Mouse (Mus musculus) embryonic facial prominence, embryonic 15.5 days (tissue): ENCODE measurements at regions not wholly inside any gene's neighbourhood (a gene's known extent, or its start where the extent isn't known, plus 50 kb on each side); places are given as distances from the start of the nearest gene placed in this dataset.

Experiments used
- ATAC-seq: fragments of 200-750 bp; cut with Nextera tagmentation; 2 replicates; pipeline ENCODE4 v1.8.0; 2017; ENCODE audit warnings: low read depth, moderate TSS enrichment; ENCODE audit not compliant: insufficient number of reproducible peaks, low FRiP score, low TSS enrichment
- H3K27ac ChIP-seq: fragments of 300-500 bp; sonication (generic); replicated peaks from 2 replicates; pipeline ENCODE4 v1.5.1; 2015; ENCODE audit warnings: mild to moderate bottlenecking, inconsistent platforms
- H3K27me3 ChIP-seq: fragments of 300-500 bp; sonication (generic); 2 replicates; pipeline ENCODE4 v1.6.1; 2015; ENCODE audit warnings: inconsistent platforms
- H3K36me3 ChIP-seq: fragments of 300-500 bp; sonication (generic); 2 replicates; pipeline ENCODE4 v1.6.1; 2015; ENCODE audit warnings: mild to moderate bottlenecking, inconsistent platforms
- H3K4me1 ChIP-seq: fragments of 300-500 bp; sonication (generic); 2 replicates; pipeline ENCODE4 v1.6.1; 2015; ENCODE audit warnings: inconsistent platforms
- H3K4me2 ChIP-seq: fragments of 300-500 bp; sonication (generic); replicated peaks from 2 replicates; pipeline ENCODE4 v1.6.1; 2015; ENCODE audit warnings: mild to moderate bottlenecking, inconsistent platforms
- H3K4me3 ChIP-seq: fragments of 300-500 bp; sonication (generic); replicated peaks from 2 replicates; pipeline ENCODE4 v1.5.1; 2015; ENCODE audit warnings: mild to moderate bottlenecking, inconsistent platforms
- H3K9ac ChIP-seq: fragments of 300-500 bp; sonication (generic); 2 replicates; pipeline ENCODE4 v1.6.1; 2015; ENCODE audit warnings: inconsistent platforms
- H3K9me3 ChIP-seq: fragments of 300-500 bp; sonication (generic); replicated peaks from 2 replicates; pipeline ENCODE4 v1.6.1; 2016; ENCODE audit warnings: inconsistent platforms
- WGBS: fragments of 180-500 bp; shearing (Covaris S2); methylation state at CpG from one replicate; pipeline ENCODE4 v1.1.7; 2015; 5-methylcytosine and 5-hydroxymethylcytosine counted together

DNA sequence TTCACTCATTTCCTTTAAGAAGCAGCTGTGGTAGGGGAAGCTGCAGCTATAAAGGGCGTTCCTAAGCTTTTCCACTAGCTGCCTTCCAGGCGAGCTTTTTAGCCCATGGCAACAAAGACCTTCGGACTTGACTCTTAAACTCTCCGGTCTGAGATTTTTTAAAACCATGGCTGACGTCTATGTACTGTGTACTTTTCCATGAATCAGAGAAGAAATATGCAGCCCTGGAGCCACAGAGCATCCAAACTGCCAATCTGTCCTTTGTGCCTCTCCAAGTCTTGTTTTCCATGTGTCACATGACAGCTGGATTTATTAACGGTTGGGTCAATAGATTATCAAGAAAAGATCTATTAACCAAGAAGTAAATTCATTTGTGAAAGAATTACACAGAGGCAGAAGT is 78.9 kb upstream of the Gm9887 start:
- no peak overlapping the region for H3K4me3 ChIP-seq
- peaks cover 28% of the 10 kb centered on the region for H3K4me1 ChIP-seq
- 31% methylated on average over 6 of the region's 6 CpGs for WGBS
- no peak for ATAC-seq
- H3K27ac ChIP-seq = peak overlapping the region; percentile 1; the same call in 1 of the 2 replicates
- H3K4me2 ChIP-seq = no peak overlapping the region
- no peaks in the 10 kb centered on the region for H3K9me3 ChIP-seq
- no peaks in the 10 kb centered on the region for H3K27me3 ChIP-seq
- H3K9ac ChIP-seq = no peak overlapping the region
- H3K36me3 ChIP-seq = no peaks in the 10 kb centered on the region

DNA sequence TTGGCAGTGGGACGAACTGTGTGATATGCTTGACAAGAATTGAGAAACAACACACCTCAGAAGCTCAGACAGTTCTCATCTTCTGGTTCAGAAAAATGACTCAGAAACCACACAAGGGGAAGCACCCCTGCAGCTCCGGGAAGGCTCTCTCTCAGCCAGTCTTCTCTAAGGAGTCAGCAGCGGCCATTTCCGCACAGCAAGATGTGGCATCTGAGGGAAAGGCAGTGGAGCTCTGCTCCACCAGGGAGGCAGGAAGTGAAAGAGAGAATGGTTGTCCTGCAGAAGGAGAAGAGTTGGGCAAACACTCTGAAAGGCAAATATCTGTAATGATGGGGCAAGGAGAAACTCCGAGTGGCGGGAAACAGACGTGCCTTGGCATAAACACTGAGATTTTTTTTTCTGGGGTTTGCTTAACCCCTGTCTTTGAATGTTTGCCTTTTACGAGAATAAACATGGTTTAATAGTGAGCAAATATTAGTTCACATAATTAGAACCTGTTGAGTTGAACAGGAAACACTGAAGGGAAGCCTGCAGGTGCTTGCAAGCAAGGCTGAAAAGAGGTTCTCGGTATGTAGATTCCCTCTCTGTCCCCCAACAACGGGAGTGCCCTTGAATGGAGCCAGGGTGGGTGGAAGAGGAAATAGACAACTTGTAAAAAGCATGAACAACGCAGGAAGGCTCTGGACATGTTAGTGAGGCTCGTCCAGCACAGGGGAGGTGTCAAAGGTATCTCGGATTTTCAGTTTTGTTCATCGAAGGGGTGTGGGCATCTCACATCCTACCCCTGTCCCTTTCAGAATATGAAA is 75.9 kb upstream of the Gm9887 start:
- Histone ChIP-seq H3K4me2 (0 out of 2 replicates have a peak overlapping the region, but pooled peaks have one; percentile 47), H3K4me3 (peak overlapping the region; percentile 18), H3K27me3 (no peaks in the 10 kb centered on the region), H3K36me3 (no peaks in the 10 kb centered on the region), H3K9ac (no peak overlapping the region), H3K27ac (peak overlapping the region; percentile 95), H3K4me1 (peaks cover 31% of the 10 kb centered on the region), H3K9me3 (no peaks in the 10 kb centered on the region)
- 37% methylated on average over 14 of the region's 14 CpGs for WGBS
- no peak for ATAC-seq

DNA sequence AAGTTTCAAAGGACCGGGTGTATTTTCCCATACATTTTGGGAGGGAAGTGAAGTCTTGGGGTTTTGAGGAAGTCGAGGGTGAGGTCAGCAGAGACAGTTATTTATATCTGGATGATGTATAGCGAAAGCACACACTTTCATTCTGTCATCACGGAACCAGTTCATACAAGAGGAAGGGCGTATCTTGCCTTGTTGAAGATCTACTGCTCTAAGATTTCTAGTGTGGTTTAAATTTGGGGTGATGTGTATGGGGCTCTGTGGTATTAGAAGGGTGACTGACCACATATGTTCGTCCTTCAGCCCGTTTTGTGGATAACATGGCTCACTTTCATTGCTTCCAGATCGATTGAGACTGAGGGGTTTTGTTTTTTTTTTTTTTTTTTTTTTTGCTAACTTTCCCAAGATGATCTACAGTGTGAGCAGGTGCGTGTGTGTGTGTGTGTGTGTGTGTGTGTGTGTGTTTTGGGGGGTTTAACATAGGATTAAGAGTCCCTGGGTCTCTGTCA is 75.1 kb upstream of the Gm9887 start:
- Histone ChIP-seq H3K4me1 (peaks cover 33% of the 10 kb centered on the region), H3K27ac (peak overlapping the region; percentile 95), H3K27me3 (no peaks in the 10 kb centered on the region), H3K9ac (no peak overlapping the region), H3K36me3 (no peaks in the 10 kb centered on the region), H3K4me2 (peak overlapping the region; percentile 47), H3K9me3 (no peaks in the 10 kb centered on the region), H3K4me3 (peak overlapping the region; percentile 22)
- ATAC-seq = no peak
- 28% methylated on average over 9 of the region's 9 CpGs for WGBS

DNA sequence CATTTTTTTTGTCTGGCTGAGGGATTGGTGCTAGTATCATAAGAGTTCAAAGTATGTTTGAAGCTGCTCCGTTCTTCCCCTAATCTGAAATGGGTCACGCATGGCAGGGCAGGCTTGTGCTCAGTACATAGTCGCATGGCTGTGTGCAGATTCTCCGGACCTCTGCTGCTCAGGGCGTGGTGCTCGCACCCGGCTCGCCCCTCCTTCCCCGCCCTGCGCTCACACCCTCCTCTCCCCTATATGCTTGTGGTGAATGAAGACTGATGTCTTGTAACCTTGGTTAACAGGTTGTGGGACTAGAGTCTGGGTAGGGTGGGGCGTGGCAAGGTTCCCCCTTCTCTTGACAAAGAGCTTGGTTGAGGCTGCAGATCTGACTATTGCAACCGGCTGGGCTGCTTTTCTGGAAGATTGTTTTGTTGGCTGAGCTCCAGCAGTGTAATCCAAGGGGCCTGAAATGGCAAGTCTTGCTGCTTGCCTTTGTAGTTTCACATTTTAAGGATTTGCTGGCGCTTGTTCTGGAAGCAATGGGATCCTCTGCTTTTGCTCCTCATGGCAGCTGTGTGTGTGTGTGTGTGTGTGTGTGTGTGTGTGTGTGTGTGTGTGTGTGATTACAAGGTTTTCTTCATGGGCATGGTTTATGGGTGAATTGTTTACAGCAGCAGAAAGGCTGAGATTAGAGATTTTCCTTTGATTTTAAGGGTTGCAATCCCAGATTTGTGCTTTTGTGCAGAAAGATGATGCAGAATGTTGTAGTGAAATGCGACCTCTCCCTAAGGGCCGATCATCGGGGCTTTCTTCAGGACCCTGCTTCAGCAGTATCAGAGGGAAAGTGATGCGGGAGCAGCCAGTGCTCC is 74.4 kb upstream of the Gm9887 start:
- 11% methylated on average over 17 of the region's 17 CpGs for WGBS

DNA sequence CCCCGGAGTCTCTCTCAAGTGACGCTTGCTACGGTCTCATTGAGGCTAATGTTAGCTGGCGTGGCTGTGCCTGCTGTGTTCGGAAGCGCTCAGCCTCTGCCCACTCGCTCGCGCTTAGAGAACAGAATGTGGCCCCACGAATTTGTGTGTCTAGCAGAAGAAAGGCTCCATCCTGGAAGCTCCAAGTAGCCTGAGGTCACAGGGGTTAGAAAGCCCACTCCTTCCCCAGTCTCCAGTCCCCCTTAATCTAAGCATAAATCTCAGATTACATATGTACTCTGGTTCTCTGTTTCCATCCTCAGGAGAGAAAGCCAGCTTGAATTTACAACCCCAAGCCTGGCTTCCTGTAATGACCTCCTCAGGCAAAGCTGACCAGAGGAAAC is 73.8 kb upstream of the Gm9887 start:
- Histone ChIP-seq H3K27me3 (no peaks in the 10 kb centered on the region), H3K4me2 (peak overlapping the region; percentile 47), H3K36me3 (no peaks in the 10 kb centered on the region), H3K27ac (peak overlapping the region; percentile 95), H3K9me3 (no peaks in the 10 kb centered on the region), H3K9ac (no peak overlapping the region), H3K4me3 (peak overlapping the region; percentile 22), H3K4me1 (peaks cover 33% of the 10 kb centered on the region)
- ATAC-seq = no peak
- WGBS = 20% methylated on average over 10 of the region's 10 CpGs

More for the DNA sequence above, 74.4 kb upstream of the Gm9887 start:
- H3K4me2 ChIP-seq = peak overlapping the region; percentile 47
- ATAC-seq = peak; percentile 88
- H3K9ac ChIP-seq = no peak overlapping the region
- no peaks in the 10 kb centered on the region for H3K9me3 ChIP-seq
- H3K4me3 ChIP-seq = peak overlapping the region; percentile 22
- H3K36me3 ChIP-seq = no peaks in the 10 kb centered on the region
- no peaks in the 10 kb centered on the region for H3K27me3 ChIP-seq
- peak overlapping the region; percentile 95 for H3K27ac ChIP-seq
- H3K4me1 ChIP-seq = peaks cover 33% of the 10 kb centered on the region

DNA sequence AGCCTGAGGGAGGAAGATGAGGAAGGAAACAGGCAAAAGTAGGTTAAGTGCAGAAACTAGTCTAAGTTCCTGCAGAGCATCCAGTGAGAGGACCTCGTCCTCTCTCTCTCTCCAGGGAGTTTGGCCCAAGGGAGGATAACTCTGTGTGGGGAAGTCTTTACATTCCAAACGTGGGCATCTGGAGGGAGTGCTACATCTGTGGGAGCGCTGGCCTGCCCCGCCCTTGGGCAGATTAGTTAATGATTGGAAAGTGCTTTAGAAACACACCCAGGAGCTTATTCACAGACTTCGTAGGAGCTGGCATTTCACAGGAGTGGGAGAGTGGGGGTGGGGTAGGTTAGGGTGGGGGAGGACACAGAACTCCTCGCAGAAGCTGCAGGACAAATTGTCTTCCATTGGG is 70.1 kb upstream of the Gm9887 start:
- ATAC-seq = no peak
- Histone ChIP-seq H3K9me3 (no peaks in the 10 kb centered on the region), H3K9ac (no peak overlapping the region), H3K4me2 (no peak overlapping the region), H3K4me3 (no peak overlapping the region), H3K27me3 (no peaks in the 10 kb centered on the region), H3K36me3 (no peaks in the 10 kb centered on the region), H3K4me1 (peaks cover 19% of the 10 kb centered on the region), H3K27ac (no peak overlapping the region)
- WGBS = 14% methylated on average over 6 of the region's 6 CpGs

DNA sequence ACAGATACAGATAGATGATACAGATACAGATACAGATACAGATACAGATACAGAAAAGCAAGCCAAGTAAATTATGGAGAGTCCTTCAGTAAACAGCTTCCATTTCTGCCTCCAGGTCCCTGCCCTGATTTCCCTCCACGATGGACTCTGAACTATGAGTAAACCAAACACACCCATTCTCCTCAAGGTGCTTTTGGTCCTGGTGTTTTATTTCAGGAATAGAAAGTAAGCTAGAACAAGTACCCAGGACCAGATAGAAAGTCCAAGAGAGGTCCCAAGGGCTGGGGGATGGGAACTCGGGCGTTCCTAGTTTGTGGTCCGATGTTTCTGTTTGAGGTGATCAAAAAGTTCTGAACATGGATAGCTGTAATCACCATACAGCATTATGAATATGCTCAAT is 69.5 kb upstream of the Gm9887 start:
- WGBS = 76% methylated on average over 4 of the region's 4 CpGs
- Histone ChIP-seq H3K36me3 (no peaks in the 10 kb centered on the region), H3K9me3 (no peaks in the 10 kb centered on the region), H3K4me1 (peaks cover 14% of the 10 kb centered on the region), H3K9ac (no peak overlapping the region), H3K4me2 (no peak overlapping the region), H3K27me3 (no peaks in the 10 kb centered on the region), H3K27ac (no peak overlapping the region), H3K4me3 (no peak overlapping the region)
- no peak for ATAC-seq

DNA sequence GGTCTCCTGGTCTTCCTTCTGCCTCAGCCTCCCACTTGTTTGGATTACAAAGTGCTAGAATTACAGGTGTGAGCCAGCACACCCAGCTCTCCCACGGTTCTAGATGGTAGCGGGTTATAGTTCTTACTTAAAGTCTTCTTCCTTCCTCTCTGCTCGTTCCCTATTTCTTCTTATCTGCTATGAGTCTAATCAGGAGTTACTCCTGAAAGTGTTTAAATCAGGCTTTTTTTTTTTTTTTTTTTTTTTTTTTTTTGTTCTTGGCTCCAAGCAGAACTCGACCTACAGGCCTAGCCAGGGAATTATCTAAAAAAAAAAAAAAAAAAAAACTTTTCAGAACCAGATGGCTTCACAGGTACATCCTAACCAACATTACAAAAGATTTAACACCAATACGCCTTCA is 66.0 kb upstream of the Gm9887 start:
- Histone ChIP-seq H3K36me3 (no peaks in the 10 kb centered on the region), H3K27ac (peak overlapping the region; percentile 58; the same call in 1 of the 2 replicates), H3K4me3 (no peak overlapping the region), H3K4me2 (no peak overlapping the region), H3K4me1 (peaks cover 4% of the 10 kb centered on the region; the same call in 1 of the 2 replicates), H3K9ac (no peak overlapping the region), H3K27me3 (no peaks in the 10 kb centered on the region), H3K9me3 (no peaks in the 10 kb centered on the region)
- 70% methylated on average over 5 of the region's 5 CpGs for WGBS
- ATAC-seq = no peak

DNA sequence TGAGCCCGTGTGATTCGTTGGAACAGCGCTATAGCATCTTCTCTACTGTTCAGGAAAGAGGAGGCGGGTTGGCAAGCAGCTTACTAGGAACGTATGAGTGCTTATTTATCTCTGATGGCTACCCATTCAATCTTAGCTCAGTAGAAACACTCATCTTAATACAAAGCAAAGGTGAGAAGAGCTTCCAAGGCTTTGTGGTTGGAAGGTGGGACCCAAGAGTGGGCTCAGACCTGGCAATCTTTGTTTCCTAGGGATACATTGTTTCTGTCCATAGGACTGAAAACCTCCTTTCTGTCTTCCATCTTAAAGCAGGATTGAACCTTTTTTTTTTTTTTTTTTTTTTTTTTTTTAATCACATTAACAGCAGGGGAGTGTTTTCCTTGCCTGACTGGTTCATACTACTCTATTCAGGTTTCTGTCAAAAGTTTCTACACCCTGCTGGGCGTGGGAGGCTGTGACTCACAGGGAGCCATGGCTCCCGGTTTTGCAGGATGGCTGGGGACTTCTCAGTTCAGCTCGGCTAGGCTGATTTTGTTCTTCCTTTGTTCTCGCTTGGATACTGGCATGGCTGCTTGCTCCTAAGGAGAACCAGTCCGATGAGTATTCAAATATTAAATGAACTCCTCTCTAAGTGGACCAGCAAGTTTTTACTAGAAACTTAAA is 64.7 kb upstream of the Gm9887 start:
- Histone ChIP-seq H3K9me3 (no peaks in the 10 kb centered on the region), H3K4me2 (no peak overlapping the region), H3K4me1 (no peaks in the 10 kb centered on the region), H3K27me3 (no peaks in the 10 kb centered on the region), H3K9ac (no peak overlapping the region), H3K36me3 (no peaks in the 10 kb centered on the region), H3K27ac (peak overlapping the region; percentile 71), H3K4me3 (no peak overlapping the region)
- 48% methylated on average over 10 of the region's 10 CpGs for WGBS
- no peak; the same call in 1 of the 2 replicates for ATAC-seq

DNA sequence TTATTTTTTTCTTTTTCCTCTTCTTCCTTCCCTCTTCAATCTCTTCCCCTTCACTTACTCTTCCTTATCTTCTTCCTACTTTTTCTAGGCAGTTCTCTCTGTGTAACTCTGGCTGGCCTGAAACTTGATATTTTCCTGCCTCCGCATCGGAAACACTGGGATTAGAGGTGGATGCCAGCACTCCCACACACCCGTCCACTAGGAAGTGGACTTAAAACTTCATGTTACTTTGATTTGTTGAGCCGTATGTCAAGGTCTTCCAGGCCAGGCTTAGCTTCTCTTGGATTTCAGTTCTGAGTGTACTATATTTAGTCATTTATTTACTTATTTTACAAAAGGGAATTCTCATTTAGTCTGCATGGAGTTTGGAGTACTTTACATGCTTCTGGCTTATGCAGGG is 62.1 kb upstream of the Gm9887 start:
- WGBS = 31% methylated on average over 4 of the region's 4 CpGs
- no peak overlapping the region for H3K9ac ChIP-seq
- no peaks in the 10 kb centered on the region for H3K27me3 ChIP-seq
- no peak overlapping the region for H3K4me2 ChIP-seq
- no peaks in the 10 kb centered on the region for H3K36me3 ChIP-seq
- H3K4me3 ChIP-seq = no peak overlapping the region
- ATAC-seq = no peak
- H3K9me3 ChIP-seq = no peaks in the 10 kb centered on the region
- H3K27ac ChIP-seq = no peak overlapping the region
- H3K4me1 ChIP-seq = no peaks in the 10 kb centered on the region

DNA sequence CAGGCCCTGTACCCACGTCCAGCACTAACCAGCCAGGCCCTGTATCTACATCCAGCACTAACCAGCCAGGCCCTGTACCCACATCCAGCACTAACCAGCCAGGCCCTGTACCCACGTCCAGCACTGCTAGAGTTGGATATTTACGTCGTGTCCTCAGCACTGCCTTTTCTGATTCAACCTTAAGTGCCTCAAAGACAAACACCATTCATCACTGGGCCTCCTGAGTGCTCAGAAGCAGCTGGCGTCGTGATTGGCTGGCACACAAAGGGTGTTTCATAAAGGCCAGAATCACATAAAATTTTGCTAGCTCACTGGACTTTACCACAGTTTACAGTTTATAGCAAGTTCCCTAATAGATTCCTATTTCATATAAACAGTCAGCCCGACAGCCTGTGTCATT is 59.8 kb upstream of the Gm9887 start:
- no peak overlapping the region for H3K4me3 ChIP-seq

More for the DNA sequence above, 59.8 kb upstream of the Gm9887 start:
- H3K36me3 ChIP-seq = no peaks in the 10 kb centered on the region
- WGBS = 71% methylated on average over 7 of the region's 7 CpGs
- no peaks in the 10 kb centered on the region for H3K4me1 ChIP-seq
- no peak overlapping the region for H3K9ac ChIP-seq
- ATAC-seq = no peak
- no peak overlapping the region for H3K27ac ChIP-seq
- H3K9me3 ChIP-seq = no peaks in the 10 kb centered on the region
- no peaks in the 10 kb centered on the region for H3K27me3 ChIP-seq
- no peak overlapping the region for H3K4me2 ChIP-seq
